Mouse (Mus musculus): Measurements from ENCODE around the gene Rnf187.
"Not testable (repeated sequence)": the region's sequence is repeated elsewhere in the genome, so short reads cannot be mapped to it uniquely, and the experiment has no call there.

The Rnf187 gene

DNA sequence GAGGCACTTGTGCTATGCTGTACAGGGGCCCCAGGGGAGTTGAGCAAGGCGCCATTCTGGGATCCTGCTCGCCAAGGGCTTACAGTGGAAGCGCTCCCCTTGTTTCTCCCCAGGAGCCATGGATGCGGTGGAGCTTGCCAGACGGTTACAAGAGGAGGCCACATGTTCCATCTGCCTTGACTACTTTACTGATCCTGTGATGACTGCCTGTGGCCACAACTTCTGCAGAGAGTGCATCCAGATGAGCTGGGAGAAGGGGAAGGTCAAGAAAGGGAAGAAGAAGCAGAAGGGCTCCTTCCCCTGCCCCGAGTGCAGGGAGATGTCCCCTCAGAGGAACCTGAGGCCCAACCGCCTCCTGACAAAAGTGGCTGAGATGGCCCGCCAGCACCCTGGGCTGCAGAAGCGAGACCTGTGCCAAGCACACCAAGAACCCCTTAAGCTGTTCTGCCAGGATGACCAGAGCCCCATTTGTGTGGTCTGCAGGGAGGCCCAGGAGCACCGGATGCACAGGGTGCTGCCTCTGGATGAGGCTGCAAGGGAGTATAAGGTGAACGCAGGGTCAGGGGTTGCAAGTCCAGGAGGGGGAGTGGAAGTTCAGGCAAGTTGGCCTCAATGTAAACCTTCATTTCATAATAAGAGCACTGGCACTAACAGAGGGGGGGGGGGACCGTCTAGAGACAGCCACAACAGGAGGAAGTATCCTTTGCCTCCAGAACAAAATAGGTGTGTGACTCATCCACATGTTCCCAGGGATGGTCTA lies 26.5 kb upstream of the Rnf187 start:
- DNase-seq (ENCODE audit: low spot score), result no peak

DNA sequence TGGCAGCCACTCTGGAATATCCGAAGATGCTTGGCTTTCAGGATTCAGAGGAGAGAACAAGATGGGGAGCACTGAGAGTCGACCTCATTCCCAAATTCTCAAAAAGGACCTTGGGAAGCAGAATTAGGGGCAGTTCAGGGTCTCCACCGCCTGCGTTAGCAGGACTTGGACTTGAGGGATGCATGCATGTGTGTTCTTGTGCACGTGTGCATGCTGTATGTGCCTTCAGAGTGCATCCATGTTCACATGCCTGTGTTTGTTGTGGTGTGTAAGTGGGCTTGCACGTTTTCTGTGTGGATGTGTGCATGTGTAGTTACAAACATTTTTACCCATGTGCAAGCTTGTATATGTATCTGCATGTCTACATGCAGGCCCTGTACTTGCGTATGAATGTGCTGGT lies 25.5 kb upstream of the Rnf187 start:
- DNase-seq (ENCODE audit: low spot score), result no peak

DNA sequence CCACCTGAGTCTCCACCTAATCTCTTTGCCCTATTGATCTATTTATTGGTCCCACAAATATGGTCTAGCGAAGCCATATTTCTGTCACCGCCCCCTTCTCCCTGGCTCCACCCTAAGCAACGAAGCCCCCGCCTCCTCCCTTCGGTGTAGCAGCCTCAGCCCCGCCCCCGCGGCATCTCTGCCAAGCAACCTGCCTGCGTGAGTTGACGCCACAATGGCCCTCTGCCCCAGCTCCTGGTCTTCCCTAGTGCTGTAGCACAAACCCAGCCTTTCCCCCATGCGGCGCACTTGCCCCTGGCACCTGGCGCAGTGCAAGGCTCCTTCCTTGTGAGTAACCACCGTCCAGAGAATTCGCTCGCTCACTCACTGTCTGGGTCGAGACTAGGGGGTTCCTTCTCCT lies 24.8 kb upstream of the Rnf187 start:
- DNase-seq (ENCODE audit: low spot score), result peak; percentile 37

DNA sequence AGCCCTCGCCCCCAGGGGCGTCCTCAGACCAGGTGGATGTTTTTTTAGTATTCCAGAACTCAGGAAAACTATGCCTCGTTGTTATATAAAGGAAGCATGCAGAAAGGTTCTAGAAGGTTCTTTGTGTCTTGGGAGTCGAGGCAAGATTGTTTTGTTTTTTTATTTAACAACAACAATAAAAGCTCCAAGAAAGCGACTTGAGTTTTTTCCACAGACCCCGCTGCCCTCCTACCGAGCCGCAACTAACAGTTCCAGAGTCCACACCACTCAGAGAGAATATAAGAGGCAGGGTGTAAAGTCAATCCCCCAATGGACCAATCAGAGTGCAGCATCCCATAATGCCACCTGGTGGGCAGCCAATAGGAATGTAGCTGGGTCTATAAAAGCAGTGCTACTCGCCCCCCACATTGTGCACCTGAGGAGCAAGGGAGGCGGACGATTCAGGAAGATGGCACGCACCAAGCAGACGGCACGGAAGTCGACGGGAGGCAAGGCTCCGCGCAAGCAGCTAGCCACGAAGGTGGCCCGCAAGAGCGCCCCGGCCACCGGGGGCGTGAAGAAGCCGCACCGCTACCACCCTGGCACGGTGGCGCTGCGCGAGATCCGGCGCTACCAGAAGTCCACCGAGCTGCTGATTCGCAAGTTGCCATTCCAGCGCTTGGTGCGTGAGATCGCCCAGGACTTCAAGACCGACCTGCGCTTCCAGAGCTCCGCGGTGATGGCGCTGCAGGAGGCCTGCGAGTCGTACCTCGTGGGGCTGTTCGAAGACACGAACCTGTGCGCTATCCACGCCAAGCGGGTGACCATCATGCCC lies 22.9 kb upstream of the Rnf187 start:
- no peak for DNase-seq (ENCODE audit: low spot score)

DNA sequence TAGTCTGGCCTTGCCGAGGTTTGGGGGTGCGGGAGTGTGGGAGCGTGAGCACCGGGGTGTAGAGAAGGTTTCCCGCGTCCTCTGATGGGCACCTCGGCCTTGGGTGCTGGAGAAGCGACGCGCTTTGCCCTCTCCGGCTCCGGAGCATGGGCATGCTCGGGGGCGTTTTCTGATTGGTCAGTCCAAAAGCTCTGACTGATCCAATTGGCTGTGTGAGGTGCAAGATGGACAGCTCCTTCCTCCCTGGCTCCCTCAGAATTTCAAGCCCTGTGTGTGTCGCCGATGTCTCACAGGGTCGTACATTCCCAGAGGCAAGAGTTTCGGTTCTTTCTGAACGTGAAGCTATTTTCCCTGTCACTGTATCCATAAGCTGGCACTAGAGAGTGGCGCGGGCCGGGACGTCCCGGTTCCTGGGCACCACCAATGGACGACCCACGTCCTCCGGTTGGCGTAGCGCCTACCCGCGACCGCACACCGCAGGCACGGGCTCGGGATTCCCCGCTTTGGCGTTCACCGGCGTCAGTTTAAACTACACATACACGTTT lies 21.3 kb upstream of the Rnf187 start:
- peak; percentile 83 for DNase-seq (ENCODE audit: low spot score)

DNA sequence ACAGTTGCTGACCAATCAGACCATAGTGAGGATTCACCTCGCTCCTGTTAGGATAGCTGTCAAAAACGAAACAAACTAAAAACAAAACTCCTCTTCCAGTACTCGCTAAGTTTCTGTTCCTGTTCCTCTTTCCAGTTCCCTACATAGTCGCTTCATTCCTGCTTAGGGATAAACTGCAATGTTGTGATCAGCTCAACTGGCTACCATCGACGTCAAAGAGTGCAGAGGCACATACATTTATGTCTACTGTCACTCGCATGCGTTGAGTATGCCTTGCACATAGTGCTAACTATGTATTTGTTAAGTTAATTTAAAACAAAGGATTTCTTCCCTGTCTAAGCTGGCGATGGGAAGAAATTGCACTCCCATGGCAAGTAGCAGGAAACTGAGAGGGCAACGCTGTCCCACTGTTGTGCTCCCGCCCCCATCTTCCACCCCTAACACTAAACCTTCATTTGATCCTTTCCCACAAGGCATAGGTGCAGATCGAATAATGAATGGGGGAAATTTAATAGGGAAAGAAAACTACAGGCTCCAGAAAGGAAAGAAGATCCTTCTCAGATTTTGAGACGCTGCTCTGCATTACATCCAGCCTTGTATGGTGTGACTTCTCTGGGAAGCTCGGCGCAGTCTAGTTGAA lies 20.6 kb upstream of the Rnf187 start:
- DNase-seq (ENCODE audit: low spot score), result no peak

DNA sequence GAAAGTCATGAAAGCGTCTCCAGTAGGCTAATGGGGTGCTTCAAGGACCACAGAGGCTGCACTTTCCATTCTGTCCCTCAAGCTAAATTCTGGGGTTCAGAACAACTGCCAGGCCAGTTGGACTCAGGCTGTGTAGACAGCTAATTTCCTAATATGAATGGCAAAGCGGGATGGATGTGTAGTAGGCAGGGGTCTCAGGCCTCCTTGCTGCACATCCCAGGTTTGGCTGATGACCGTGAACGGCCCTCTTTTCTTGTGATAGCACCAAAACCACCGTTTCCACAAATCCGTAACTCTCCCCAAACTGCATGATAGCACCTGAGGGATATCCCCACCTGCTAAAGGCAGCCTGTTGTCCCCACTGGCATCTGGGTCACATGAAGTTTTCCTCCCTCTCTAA lies 19.8 kb upstream of the Rnf187 start:
- no peak for DNase-seq (ENCODE audit: low spot score)

DNA sequence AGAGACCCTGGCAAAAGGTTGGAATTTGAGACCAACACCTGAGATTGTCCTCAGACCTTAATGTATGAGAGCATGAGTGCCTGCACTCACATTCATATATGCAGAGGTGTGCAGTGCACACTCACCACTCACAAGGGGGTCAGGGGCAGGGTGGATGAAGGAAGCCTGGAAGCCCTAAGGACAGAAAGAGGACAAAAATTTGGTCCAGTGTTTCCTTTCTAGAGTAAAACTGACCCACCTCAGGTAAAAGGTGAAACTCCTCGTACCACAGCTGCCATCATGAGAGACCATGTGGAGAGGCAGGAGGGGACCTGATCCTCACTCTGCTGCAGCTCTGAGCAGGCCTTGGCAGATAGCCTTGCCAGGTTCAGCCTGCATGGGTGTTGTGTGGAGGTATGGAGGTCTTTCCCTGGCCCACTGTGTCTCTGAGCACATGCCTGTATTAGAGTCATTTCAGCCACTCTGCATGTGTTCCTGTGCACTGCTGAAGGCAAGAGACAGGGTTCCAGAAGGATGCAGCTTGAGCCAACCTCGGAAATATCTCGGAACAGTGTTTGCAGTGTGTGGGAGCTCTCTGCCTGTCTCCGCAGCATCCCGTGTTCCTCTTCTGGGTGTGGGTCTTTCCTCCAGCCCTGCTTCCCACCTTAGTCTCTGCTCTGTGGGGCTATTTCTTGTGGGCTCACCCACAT lies 18.7 kb upstream of the Rnf187 start:
- no peak for DNase-seq (ENCODE audit: low spot score)

DNA sequence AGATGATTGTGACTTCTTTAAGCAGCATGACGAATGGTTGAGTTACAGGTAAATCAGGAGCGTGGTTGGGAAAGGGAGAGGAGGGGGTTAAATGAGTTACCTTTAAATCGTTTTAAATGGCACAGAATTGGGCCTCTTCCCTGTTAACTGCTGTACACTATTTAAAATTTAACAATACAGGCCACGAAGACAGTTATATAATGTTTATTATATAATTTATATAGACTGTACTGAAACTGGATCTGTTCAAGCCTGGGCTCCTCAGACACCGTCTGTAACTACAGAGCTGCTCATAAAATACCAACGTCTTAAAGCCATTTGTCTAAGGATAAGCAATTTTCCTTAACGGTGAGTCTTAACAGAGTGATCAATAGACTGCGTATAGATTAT lies 17.1 kb upstream of the Rnf187 start:
- no peak for DNase-seq (ENCODE audit: low spot score)

DNA sequence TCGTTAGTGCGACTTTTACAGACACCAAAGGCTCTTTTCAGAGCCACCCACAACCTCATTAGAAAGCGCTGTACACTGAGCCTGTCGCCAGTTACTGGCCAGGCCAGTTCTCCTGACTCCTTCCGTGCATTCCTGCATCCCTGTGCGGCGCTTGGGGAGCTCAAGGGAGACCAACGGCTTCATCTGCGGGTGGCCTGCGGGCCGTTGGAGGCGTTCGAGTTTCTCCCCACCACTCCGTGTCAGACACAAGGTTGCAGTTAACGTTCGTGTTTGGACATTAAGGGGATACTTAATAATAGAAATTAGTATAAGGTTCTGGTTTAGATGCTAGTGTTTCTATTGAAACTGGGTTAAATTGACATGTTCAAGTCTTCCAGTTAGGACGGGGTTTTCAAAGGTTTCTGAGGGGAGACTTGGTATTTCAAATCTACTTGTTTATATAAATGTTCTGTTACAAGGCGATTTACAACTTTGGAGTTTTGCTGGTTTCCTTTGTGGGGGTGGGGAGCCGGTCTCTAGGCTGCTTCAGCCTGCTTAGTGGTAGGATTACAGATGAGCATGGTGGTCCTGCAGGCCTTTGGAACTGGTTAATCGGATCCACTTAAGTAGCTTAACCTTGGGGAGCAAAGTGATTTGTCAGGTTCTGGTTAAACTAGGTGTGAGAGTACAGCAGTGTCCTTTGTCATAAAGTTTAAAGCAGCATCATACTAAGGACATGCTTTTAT lies 16.6 kb upstream of the Rnf187 start:
- peak; percentile 54 for DNase-seq (ENCODE audit: low spot score)

DNA sequence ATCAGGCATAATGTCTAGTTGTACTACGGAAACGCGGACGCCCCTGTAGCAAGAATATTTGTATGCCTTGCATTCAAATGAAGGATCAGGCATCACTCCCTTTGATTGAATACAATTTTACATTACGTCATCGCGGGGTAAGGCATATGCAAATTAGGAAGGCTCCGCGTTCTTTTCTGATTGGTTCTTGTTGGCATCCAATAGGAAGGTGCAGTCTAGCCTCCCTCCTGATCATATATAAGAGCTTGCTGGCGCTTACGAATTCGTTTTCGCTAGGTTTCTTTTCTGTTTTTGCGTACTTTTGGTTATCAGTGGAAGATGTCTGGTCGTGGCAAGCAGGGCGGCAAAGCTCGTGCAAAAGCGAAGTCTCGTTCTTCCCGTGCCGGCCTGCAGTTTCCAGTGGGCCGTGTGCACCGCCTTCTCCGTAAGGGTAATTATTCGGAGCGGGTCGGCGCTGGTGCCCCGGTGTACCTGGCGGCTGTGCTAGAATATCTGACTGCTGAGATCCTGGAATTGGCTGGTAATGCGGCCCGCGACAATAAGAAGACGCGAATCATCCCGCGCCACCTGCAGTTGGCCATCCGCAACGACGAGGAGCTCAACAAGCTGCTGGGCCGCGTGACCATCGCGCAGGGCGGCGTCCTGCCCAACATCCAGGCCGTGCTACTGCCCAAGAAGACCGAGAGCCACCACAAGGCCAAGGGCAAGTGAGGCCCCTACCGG lies 15.9 kb upstream of the Rnf187 start, which contains the start of the genes Hist3h2a and Trim17:
TSS of gene Hist3h2a (plus strand) at position 266 of the 723 bp plus-strand sequence.
TSS of gene Trim17 (plus strand) at position 266 of the 723 bp plus-strand sequence.
- peak; percentile 99 for DNase-seq (ENCODE audit: low spot score)

DNA sequence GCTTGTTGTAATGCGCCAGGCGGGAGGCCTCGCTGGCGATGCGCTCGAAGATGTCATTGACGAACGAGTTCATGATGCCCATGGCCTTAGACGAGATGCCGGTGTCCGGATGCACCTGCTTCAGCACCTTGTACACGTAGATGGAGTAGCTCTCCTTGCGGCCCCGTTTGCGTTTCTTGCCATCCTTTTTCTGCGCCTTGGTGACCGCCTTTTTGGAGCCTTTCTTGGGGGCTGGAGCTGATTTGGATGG lies 15.4 kb upstream of the Rnf187 start:
- not testable (repeated sequence) for DNase-seq (ENCODE audit: low spot score)

DNA sequence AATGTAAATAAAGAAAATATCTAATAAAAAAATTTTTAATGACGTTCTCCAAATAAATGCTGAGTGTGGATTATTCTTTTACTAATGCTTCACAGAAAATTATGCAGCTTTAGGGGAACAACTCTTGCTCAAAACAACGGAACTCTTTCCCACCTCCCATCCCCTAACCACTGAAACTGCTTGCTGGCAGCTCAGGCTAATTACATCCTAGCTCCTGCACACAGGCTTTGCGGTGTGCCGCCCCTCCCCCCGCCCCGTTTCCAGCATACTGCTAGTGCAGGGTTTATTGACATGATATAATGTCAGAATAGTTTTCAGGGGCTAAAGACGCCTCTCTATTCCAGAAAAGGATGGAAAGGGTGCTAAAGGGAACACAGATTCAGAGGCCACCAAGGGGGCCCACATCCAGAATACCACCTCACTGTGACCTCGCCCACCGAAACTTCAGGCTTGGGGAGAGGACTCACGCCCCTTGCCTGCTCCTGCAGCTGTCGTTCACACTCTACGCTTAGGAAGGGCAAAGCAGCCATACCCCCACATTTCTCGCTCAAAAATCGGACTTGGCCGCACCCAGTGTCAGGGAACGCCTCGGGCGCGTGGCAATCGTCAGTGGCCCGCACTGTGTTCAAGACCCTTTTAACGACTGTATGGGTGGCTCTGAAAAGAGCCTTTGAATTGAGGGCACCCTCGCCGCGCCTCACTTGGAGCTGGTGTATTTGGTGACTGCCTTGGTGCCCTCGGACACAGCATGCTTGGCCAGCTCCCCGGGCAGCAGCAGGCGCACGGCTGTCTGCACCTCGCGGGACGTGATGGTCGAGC lies 14.8 kb upstream of the Rnf187 start:
- peak; percentile 54 for DNase-seq (ENCODE audit: low spot score)

DNA sequence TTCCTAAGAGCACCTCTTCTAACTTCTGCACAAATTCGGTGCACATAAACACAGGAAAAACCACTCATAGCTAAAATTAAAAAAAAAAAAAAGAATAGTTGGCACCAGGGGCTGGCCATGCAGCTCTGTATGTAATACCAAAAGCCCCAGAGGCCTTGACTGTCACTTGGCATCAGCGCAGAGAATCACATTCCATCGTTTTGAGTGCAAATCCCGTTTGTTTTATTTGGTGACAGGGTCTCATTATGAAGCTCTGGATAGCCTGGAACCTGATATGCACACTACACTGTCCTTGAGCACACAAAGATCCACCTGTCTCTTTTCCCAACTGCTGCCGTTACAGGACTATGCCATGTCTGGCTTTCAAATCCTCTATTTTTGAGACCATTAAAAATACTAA lies 12.5 kb upstream of the Rnf187 start:
- DNase-seq (ENCODE audit: low spot score), result no peak

DNA sequence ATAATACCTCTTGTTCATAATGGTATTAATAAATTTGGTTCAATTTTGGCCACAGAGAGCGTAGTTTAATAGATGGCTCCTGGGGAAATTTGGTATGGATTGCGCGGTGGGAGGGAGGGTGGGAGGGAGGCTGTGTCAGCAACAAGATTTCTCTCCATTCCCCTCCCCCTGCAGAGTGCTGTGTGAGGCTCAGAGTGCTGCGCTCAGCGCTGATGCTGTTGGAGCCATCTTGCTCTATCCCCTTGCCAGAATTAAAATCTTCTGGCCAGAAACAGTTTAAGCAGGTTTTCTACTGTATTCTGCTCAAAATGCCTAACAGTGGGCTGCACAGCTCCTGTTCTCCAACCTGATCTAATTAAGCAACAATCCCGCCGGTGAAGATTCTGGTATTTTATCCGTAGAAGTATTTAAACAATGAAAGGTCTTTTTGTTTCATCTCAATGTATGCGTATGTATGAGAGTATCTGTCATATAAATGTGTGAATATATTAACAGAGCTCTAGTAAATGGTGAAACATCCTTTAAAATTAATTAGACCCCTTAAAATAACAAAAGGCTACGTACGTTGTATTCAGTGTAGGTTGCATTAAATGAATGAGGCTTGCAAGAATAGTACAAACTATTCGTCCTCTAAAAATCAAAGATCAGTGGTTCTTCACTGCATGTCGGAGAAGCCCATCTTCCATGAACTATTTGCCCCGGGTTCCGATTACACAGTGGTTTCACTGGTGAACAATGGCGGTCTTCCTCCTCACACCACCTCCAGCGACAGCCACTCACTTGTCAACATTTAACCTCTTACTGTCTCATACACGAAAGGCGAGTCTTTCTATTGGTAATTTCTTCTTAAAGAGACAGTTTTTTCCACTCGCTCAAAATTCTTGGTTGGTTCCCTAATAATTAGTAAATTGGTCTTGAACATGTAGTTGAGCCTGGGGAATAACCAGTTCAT lies 11.0 kb upstream of the Rnf187 start:
- DNase-seq (ENCODE audit: low spot score), result peak; percentile 79

DNA sequence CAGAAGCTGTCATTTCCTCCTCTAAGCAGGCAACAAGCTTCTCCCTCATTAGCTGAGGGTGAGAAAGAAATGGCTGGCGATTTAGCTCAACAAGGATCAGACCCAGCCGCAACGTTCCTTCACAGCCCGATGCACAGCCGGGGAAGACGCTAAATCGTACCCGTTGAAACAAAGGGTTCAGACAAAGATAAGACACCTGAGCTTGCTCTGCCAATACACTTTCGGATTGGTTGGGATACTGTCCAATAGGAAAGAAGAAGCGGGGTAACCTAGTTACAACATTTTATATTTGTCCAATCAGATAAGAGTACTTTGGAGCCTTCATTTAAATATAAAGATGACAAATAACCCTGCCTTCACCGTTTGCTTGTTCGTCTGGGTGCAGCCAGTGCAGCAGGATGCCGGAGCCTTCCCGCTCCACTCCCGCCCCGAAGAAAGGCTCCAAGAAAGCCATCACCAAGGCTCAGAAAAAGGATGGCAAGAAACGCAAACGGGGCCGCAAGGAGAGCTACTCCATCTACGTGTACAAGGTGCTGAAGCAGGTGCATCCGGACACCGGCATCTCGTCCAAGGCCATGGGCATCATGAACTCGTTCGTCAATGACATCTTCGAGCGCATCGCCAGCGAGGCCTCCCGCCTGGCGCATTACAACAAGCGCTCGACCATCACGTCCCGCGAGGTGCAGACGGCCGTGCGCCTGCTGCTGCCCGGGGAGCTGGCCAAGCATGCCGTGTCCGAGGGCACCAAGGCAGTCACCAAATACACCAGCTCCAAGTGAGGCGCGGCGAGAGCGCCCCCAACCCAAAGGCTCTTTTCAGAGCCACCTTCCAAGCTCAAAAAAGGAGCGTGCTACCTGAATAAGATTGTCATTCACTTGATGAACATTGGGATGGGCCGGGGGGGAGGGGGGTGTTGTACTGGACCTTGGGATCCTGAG lies 10.1 kb upstream of the Rnf187 start, which contains the start of gene Hist3h2ba:
TSS of gene Hist3h2ba (plus strand) at position 379 of the 938 bp plus-strand sequence.
- DNase-seq (ENCODE audit: low spot score), result peak; percentile 94

DNA sequence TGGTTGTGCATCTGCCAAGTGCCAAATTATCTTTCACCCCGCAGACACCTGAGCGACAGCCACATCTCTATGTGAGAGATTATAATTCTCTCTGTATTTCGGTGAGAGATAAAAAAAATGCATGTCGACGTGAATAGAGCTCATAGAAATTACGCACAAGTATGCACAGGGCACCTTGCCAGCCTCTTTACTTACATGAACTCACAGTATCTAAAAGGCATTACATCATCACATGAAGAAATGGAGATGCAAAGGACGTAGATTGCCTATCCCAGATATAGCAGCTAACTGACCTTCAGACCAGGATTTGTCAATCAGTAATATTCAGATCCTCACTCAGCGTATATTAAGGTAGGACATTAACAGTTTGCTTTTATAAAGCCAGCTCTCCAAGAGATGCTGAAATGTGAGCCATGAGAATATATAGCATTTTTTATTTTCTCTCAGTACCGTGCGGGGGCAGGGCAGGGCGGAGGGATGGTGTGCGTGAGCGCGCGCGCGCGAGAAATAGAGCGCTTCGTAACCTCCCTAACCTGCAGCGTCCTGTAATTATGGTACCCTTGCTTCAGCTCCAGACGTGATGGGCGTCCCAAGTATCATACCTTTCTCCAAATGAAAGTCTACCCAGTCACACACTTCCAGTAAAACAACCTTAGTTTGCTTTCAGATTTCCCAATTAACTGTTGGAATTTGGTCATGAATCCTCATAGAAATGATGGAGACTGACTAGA lies 9.2 kb upstream of the Rnf187 start:
- no peak for DNase-seq (ENCODE audit: low spot score)
